ENCODE assay signal across 10 mouse cellular contexts in the genomic region with DNA sequence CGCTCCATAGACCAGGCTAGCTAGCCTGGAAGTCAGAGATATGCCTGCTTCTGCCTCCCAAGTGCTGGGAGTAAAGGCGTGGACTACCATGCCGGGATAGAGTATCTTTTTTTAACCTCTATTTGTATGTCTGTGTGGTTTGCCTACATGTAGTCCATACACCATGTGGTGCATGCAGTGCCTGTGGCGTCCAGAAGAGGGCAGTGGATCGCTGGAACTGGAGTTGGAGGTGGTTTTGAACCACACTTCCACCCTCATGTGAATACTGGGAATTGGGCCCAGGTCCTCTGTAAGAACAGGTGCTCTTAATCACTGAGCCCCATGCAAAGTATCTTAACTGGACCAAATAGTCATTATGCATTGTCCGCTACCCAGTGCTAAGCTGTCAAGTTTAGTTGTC.
DNase-seq lines count a peak whose midpoint lies in the region; ATAC-seq and TF ChIP-seq lines count a peak whose summit lies in the region.
"Had no signal": no experiment of that assay in that cellular context is flagged by ENCODE, and none has a peak within 500 bp of the region (broad histone marks: within the 10 kb centered on the region; RNA-seq: fewer than 3 reads in every experiment).

No protein-coding gene starts in this region.

- H3K4me2 ChIP-seq in neural tube, embryonic 15.5 days = no peak overlapping the region
- H3K4me2 ChIP-seq: lung, embryonic 15.5 days; stomach, embryonic 15.5 days had no signal

- 64% methylated on average over 6 of the region's 6 CpGs for WGBS in embryonic facial prominence, embryonic 10.5 days
- 64% methylated on average over 6 of the region's 6 CpGs for WGBS in neural tube, embryonic 15.5 days

- no peaks in the 10 kb centered on the region for H3K9me3 ChIP-seq in embryonic facial prominence, embryonic 10.5 days
- no peaks in the 10 kb centered on the region for H3K9me3 ChIP-seq in neural tube, embryonic 15.5 days (replicated peaks)
- H3K9me3 ChIP-seq: lung, embryonic 15.5 days; stomach, embryonic 15.5 days had no signal

- no peaks in the 10 kb centered on the region for H3K36me3 ChIP-seq in embryonic facial prominence, embryonic 10.5 days (replicated peaks)
- H3K36me3 ChIP-seq in neural tube, embryonic 15.5 days = no peaks in the 10 kb centered on the region
- H3K36me3 ChIP-seq: lung, embryonic 15.5 days; stomach, embryonic 15.5 days had no signal

- no peak overlapping the region for H3K9ac ChIP-seq in neural tube, embryonic 15.5 days (replicated peaks)
- H3K9ac ChIP-seq: lung, embryonic 15.5 days; stomach, embryonic 15.5 days had no signal

- ATAC-seq in neural tube, embryonic 15.5 days (ENCODE audit: low FRiP score) = no peak

- H3K27ac ChIP-seq in left cerebral cortex, adult 2 months = no peak overlapping the region
- H3K27ac ChIP-seq in embryonic facial prominence, embryonic 10.5 days (replicated peaks) = no peak overlapping the region
- H3K27ac ChIP-seq in neural tube, embryonic 15.5 days (replicated peaks) = no peak overlapping the region
- H3K27ac ChIP-seq: lung, embryonic 15.5 days; stomach, embryonic 15.5 days had no signal

- intact Hi-C loops in left cerebral cortex, adult 2 months (cut with DNase I) = loop anchor here (10.0 kb wide), 2 partner anchors 171 to 441 kb away; no protein-coding TSS in a partner anchor
- intact Hi-C loops in left cerebral cortex, postnatal 36 days (cut with DNase I) = no loop called here

- no peak overlapping the region for H3K4me3 ChIP-seq in left cerebral cortex, adult 2 months
- H3K4me3 ChIP-seq in embryonic facial prominence, embryonic 10.5 days = no peak overlapping the region
- H3K4me3 ChIP-seq in neural tube, embryonic 15.5 days (replicated peaks) = no peak overlapping the region
- H3K4me3 ChIP-seq: lung, embryonic 15.5 days; stomach, embryonic 15.5 days had no signal

- peaks cover 11% of the 10 kb centered on the region for H3K4me1 ChIP-seq in embryonic facial prominence, embryonic 10.5 days
- H3K4me1 ChIP-seq in neural tube, embryonic 15.5 days = peaks cover 16% of the 10 kb centered on the region
- H3K4me1 ChIP-seq: lung, embryonic 15.5 days; stomach, embryonic 15.5 days had no signal

- peak; percentile 41 for TF ChIP-seq CTCF in left cerebral cortex, adult 2 months (IDR thresholded peaks at IDR 0.05)

- DNase-seq in adrenal gland, postnatal 14 days = peak; percentile 54
- no peak for DNase-seq in adrenal gland, adult 8-10 months
- no peak for DNase-seq in left cerebral cortex, adult 2 months (ENCODE audit: extremely low spot score in 1 of 2, low spot score in 2 of 2)
- DNase-seq in left cerebral cortex, postnatal 36 days (ENCODE audit: low spot score in 2 of 2) = no peak
- DNase-seq in embryonic facial prominence, embryonic 10.5 days (ENCODE audit: low spot score) = peak; percentile 35
- DNase-seq in spleen, postnatal 14 days (ENCODE audit: low spot score in 2 of 2) = peak; percentile 9 to 15
- DNase-seq in layer of hippocampus, adult 11-12 months (ENCODE audit: low spot score) = no peak

- peaks cover 87% of the 10 kb centered on the region for H3K27me3 ChIP-seq in embryonic facial prominence, embryonic 10.5 days (replicated peaks; ENCODE audit: low read depth, poor library complexity, severe bottlenecking)
- 0 out of 2 replicates have a peak, but pooled peaks cover 2% of the 10 kb centered on the region for H3K27me3 ChIP-seq in neural tube, embryonic 15.5 days (replicated peaks)
- H3K27me3 ChIP-seq: lung, embryonic 15.5 days; stomach, embryonic 15.5 days had no signal

Comparison
In these comparisons a context has a peak if more than half of its experiments do, and no peak if none do; other contexts are left out.
1. DNase-seq: peak in adrenal gland, postnatal 14 days (single experiment), embryonic facial prominence, embryonic 10.5 days (single experiment) and spleen, postnatal 14 days (2 of 2); none in adrenal gland, adult 8-10 months (single experiment), left cerebral cortex, adult 2 months (0 of 2), left cerebral cortex, postnatal 36 days (0 of 2) and layer of hippocampus, adult 11-12 months (single experiment).